Mouse (Mus musculus): ENCODE measurements around the gene Kazn.

DNA sequence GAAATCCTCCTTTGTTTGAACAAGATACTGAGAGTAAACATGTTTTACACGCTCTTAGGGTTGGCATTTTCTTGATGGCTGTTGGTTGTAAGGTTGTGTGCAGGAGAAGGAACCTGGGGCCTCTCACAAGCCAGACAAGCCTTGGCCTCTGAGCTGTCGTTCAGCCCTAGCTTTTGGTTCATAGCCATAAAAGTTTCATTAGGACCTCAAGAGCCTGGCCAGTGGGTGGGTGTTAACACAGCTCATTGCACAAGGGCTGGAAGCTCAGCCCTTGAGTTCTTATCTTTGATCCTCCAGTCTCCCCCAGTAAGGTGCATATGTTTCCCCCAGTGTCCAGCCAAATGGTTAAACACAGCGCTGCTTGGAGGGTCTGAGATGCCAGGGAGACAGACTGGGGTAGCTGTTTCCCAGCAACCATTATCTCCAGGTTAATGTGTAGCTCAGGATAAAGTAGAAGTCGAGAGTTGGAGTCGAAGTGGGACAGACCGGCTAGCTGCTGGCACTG is 65.2 kb downstream of the Kazn start:
- no peak for TF ChIP-seq POLR2A (IDR thresholded peaks at IDR 0.05; ENCODE audit: low read depth, low read length)
- no peak for TF ChIP-seq EP300 (IDR thresholded peaks at IDR 0.05; ENCODE audit: low read length)
- TF ChIP-seq JUN (IDR thresholded peaks at IDR 0.05; ENCODE audit: insufficient read depth, low read depth, low read length): no peak
- no peak for TF ChIP-seq MAX (IDR thresholded peaks at IDR 0.05; ENCODE audit: low read length)

Measured in CH12.LX (cell line).